Mouse (Mus musculus) ES-E14 (cell line): ENCODE measurements around the gene Anxa4. TPM values are rescaled to one million over a fixed set of nuclear protein-coding genes. Genes with fewer than 3 reads are reported as not detected.

Source experiments
- DNase-seq: peaks from one replicate; pipeline ENCODE4 v3.0.0-alpha.2; 2013; ENCODE audit warnings: low read depth, low spot score
- H3K27ac ChIP-seq: 2 replicates; pipeline ENCODE4 v1.5.1; 2012; ENCODE audit warnings: low read depth, mild to moderate bottlenecking, low read length, moderate library complexity, mixed read lengths; ENCODE audit not compliant: poor library complexity, insufficient read depth, severe bottlenecking
- H3K36me3 ChIP-seq: 2 replicates; pipeline ENCODE4 v1.6.1; 2012; ENCODE audit warnings: mild to moderate bottlenecking, low read length, moderate library complexity, mixed read lengths; ENCODE audit not compliant: control insufficient read depth, poor library complexity, insufficient read depth, severe bottlenecking
- H3K4me1 ChIP-seq, 2 experiments: fragments of 150-350 bp in 1 of 2; sonication (generic) in 1 of 2; 2 replicates each; pipeline ENCODE4 v1.6.1; 2012; ENCODE audit warnings: low read length in 2 of 2, mild to moderate bottlenecking in 1 of 2, mixed read lengths in 1 of 2; ENCODE audit not compliant: control insufficient read depth in 2 of 2, insufficient read depth in 2 of 2, poor library complexity in 1 of 2
- H3K4me3 ChIP-seq, 2 experiments: fragments of 150-350 bp in 1 of 2; sonication (generic) in 1 of 2; 2 replicates each; pipeline ENCODE4 v1.5.1; 2012; ENCODE audit warnings: low read length in 2 of 2, low read depth in 1 of 2, mild to moderate bottlenecking in 1 of 2, mixed read lengths in 1 of 2; ENCODE audit not compliant: insufficient read depth in 1 of 2, poor library complexity in 1 of 2, severe bottlenecking in 1 of 2
- H3K9ac ChIP-seq: 2 replicates; pipeline ENCODE4 v1.6.1; 2012; ENCODE audit warnings: low read depth, mild to moderate bottlenecking, low read length, mixed read lengths; ENCODE audit not compliant: poor library complexity, insufficient read depth, severe bottlenecking
- H3K9me3 ChIP-seq: fragments of 150-350 bp; sonication (generic); 2 replicates; pipeline ENCODE4 v1.6.1; 2012; ENCODE audit warnings: low read depth, mild to moderate bottlenecking, low read length; ENCODE audit not compliant: control insufficient read depth, insufficient read depth
- CHD2 ChIP-seq: IDR thresholded peaks from 2 replicates; pipeline ENCODE4 v1.6.1; 2014; ENCODE audit warnings: mild to moderate bottlenecking, low read depth, low read length, inconsistent platforms
- HCFC1 ChIP-seq: IDR thresholded peaks from 2 replicates; pipeline ENCODE4 v1.6.1; 2012; ENCODE audit warnings: low read length, inconsistent platforms, borderline replicate concordance; ENCODE audit not compliant: insufficient read depth
- MAFK ChIP-seq: IDR thresholded peaks from 2 replicates; pipeline ENCODE4 v1.6.1; 2014; ENCODE audit warnings: mild to moderate bottlenecking, low read depth, low read length, inconsistent platforms; ENCODE audit not compliant: insufficient read depth
- ZC3H11A ChIP-seq: IDR thresholded peaks from 2 replicates; pipeline ENCODE4 v1.6.1; 2012; ENCODE audit warnings: low read depth, mild to moderate bottlenecking, inconsistent platforms, low read length, borderline replicate concordance
- ZNF384 ChIP-seq: IDR thresholded peaks from 2 replicates; pipeline ENCODE4 v1.6.1; 2012; ENCODE audit warnings: low read depth, low read length, inconsistent platforms
- in situ Hi-C, 2 experiments: fragments of 600-800 bp; cut with MboI; formaldehyde crosslinking; loops; one replicate each; pipeline ENCODE4 v1.15.1; 2025; ENCODE audit warnings: low sequenced_read_pairs in 2 of 2, inconsistent platforms in 1 of 2; ENCODE audit not compliant: unreplicated experiment in 2 of 2
- total RNA-seq: library from RNA; depleted of rRNA; stranded (reverse); fragments of 300-350 nt; gene quantifications from 2 replicates; pipeline ENCODE4 v1.2.3, GENCODE M21; 2012

Anxa4 gene
- total RNA-seq, 1 experiment: 22.1 TPM

DNA sequence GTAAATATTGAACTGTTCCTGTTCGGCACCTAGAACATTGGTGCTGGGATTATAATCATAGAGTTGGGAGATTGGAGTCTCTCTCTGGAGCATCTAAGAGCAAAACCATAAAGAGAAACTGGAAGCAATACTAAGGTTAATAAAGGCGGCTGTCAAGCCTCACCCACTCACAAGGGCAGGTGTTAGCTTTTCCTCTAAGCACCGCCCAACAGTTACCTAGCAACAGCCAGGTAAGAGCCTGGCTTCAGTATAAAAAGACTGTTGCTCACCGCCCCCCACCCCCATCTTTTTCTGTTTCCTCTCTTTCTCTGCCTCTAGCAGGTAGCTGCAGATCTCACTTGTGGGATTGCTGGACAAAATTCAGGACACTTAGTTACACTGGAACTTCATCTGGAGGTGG lies 4.1 kb upstream of the Anxa4 start:
- H3K27ac ChIP-seq: no peak overlapping the region
- H3K9ac ChIP-seq: no peak overlapping the region
- H3K4me3 ChIP-seq: no peak overlapping the region
- no peak for DNase-seq
- no peaks in the 10 kb centered on the region for H3K9me3 ChIP-seq
- no peak for TF ChIP-seq ZC3H11A
- no peak for TF ChIP-seq HCFC1
- TF ChIP-seq ZNF384: no peak
- TF ChIP-seq MAFK: no peak
- TF ChIP-seq CHD2: no peak
- H3K4me1 ChIP-seq: peaks cover 4 to 9% of the 10 kb centered on the region in 2 experiments; a peak in 2 of 4 replicates
- in situ Hi-C loops: loop anchor here in 1 of 2 experiments (5.0 kb wide), 1 partner anchor 45 kb away; no protein-coding TSS in a partner anchor
- no peaks in the 10 kb centered on the region for H3K36me3 ChIP-seq

DNA sequence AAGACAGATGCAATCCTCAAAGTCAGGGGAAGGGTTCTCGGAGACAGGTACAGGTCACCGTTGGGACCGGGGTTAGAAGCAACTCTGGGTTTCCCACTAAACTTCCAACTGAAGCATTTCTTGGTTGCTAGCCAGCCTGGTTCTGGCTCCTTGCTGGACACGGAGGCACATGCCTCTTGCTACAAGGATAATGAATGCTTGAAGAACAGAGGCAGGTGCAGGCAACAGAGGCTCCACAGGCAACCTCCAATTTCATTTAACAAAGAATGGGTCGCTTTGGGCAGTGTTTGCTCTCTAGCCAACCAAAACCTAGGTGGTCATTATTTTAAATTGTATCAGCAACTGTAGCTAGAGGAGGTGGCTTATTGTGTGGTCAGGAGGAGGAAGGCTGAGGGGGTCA lies 573 bp upstream of the Anxa4 start:
- H3K9ac ChIP-seq: peak overlapping the region; percentile 72
- no peak for DNase-seq
- no peaks in the 10 kb centered on the region for H3K36me3 ChIP-seq
- peaks cover 7 to 8% of the 10 kb centered on the region in 2 experiments; a peak in 2 of 4 replicates for H3K4me1 ChIP-seq
- H3K9me3 ChIP-seq: no peaks in the 10 kb centered on the region
- no peak for TF ChIP-seq CHD2
- TF ChIP-seq MAFK: no peak
- TF ChIP-seq ZNF384: no peak
- no peak for TF ChIP-seq HCFC1
- no peak for TF ChIP-seq ZC3H11A
- in situ Hi-C loops: no loop called here
- no peak overlapping the region for H3K27ac ChIP-seq
- peak overlapping the region; percentile 72 to 91; a peak in 2 of 4 replicates for H3K4me3 ChIP-seq

DNA sequence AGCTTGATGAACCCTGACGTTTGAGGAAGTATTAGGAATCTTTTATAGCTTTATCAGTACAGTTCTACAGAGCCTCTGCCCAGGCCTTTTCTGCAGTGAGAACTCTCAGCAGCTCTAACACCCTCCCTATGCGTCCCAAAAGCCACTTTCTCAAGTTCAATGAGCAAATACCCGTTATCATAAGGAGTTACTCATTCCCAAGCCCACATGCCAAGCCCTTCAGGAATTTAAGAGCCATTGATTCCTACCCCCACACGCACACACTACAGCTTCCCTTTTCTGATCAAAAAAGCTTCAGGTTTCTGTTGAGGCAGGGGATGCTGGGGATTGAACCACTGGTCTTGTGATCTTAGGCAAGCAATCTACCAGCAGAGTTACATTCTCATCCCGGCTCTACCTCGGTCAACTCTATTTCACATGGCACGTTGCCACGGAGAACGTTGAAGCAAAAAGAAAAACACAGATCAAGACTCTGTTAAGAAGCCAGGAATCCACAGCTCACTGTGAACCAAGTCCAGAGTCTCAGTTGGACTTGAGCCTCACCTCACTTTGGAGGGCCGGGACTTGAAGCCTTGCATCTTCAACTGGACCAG lies 2.9 kb downstream of the Anxa4 start:
- TF ChIP-seq MAFK: no peak
- TF ChIP-seq ZC3H11A: no peak
- no peak for TF ChIP-seq ZNF384
- no peak for TF ChIP-seq HCFC1
- no peak for TF ChIP-seq CHD2
- peaks cover 7 to 8% of the 10 kb centered on the region in 2 experiments; a peak in 2 of 4 replicates for H3K4me1 ChIP-seq
- no peak for DNase-seq

DNA sequence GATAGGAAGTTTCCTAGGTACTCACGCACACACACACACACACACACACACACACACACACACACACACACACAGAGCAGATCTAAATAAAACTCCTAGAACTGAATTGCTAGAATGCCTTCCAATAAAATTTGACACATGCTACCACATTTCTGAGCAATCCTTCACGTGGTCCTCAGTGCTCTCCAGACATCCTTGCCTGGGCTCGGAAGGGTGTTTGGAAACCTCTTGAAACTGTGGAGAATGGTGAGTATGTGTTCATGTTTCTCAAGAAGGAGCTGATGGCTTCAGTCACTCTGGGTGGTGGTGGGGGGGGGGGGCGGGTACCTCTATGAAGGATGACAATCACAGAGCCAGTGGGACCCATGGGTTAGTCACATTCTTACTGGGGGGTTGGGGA lies 5.1 kb downstream of the Anxa4 start:
- Histone ChIP-seq H3K36me3 (no peaks in the 10 kb centered on the region), H3K9ac (no peak overlapping the region), H3K27ac (no peak overlapping the region), H3K9me3 (no peaks in the 10 kb centered on the region), H3K4me1 (peaks cover 3% of the 10 kb centered on the region in 2 experiments; a peak in 2 of 4 replicates), H3K4me3 (no peak overlapping the region)
- in situ Hi-C loops: no loop called here
- no peak for TF ChIP-seq CHD2
- no peak for TF ChIP-seq HCFC1
- no peak for TF ChIP-seq ZC3H11A
- TF ChIP-seq MAFK: no peak
- TF ChIP-seq ZNF384: no peak
- DNase-seq: no peak

More for the DNA sequence above, 2.9 kb downstream of the Anxa4 start:
- no peak overlapping the region for H3K4me3 ChIP-seq
- H3K36me3 ChIP-seq: no peaks in the 10 kb centered on the region
- in situ Hi-C loops: no loop called here
- no peak overlapping the region for H3K9ac ChIP-seq
- no peaks in the 10 kb centered on the region for H3K9me3 ChIP-seq
- no peak overlapping the region for H3K27ac ChIP-seq
